Mouse (Mus musculus) kidney, adult 2 months (tissue): ENCODE results near the gene Slc17a7. TPM values are rescaled to one million over a fixed set of nuclear protein-coding genes. Genes with fewer than 3 reads are reported as not detected.

Experiments used
- DNase-seq: peaks from one replicate; pipeline ENCODE4 v3.0.0; 2021
- H3K27ac ChIP-seq: fragments of 200-500 bp; 2 replicates; pipeline ENCODE4 v1.5.1; 2012; ENCODE audit warnings: low read depth, low read length, control low read depth, inconsistent platforms; ENCODE audit not compliant: insufficient read depth
- H3K27me3 ChIP-seq: fragments of 200-500 bp; replicated peaks from 2 replicates; pipeline ENCODE4 v1.6.1; 2012; ENCODE audit warnings: mild to moderate bottlenecking, moderate library complexity, low read length, inconsistent platforms; ENCODE audit not compliant: control insufficient read depth, insufficient read depth
- H3K36me3 ChIP-seq: fragments of 200-500 bp; 2 replicates; pipeline ENCODE4 v1.6.1; 2012; ENCODE audit warnings: mild to moderate bottlenecking, moderate library complexity, low read length, inconsistent platforms; ENCODE audit not compliant: control insufficient read depth, insufficient read depth
- H3K4me1 ChIP-seq: fragments of 200-500 bp; 2 replicates; pipeline ENCODE4 v1.6.1; 2011; ENCODE audit warnings: low read length; ENCODE audit not compliant: control insufficient read depth, insufficient read depth
- H3K4me3 ChIP-seq: fragments of 200-500 bp; 2 replicates; pipeline ENCODE4 v1.5.1; 2011; ENCODE audit warnings: mild to moderate bottlenecking, low read depth, low read length, control low read depth; ENCODE audit not compliant: insufficient read depth
- CTCF ChIP-seq: fragments of 200-500 bp; conservative IDR thresholded peaks from 2 replicates; pipeline ENCODE4 v1.5.1; 2011; ENCODE audit warnings: low read depth, mild to moderate bottlenecking, control low read depth, low read length, moderate library complexity, mixed read lengths; ENCODE audit not compliant: insufficient read depth, insufficient read length
- POLR2A ChIP-seq: fragments of 200-500 bp; IDR thresholded peaks from one replicate; pipeline ENCODE4 v1.6.1; 2011; ENCODE audit warnings: low read depth, low read length, control low read depth
- WGBS: fragments of 180-500 bp; shearing (Covaris S2); methylation state at CpG from one replicate; pipeline ENCODE4 v1.1.7; 2018; 5-methylcytosine and 5-hydroxymethylcytosine counted together
- polyA plus RNA-seq: library from polyadenylated mRNA; depleted of rRNA; stranded (reverse); fragments of >200 nt; gene quantifications from 2 replicates; pipeline ENCODE4 v1.2.3, GENCODE M21; 2012

Slc17a7 gene
- polyA plus RNA-seq, 1 experiment, result not detected

- no peak for DNase-seq
- WGBS, result under 1% methylated on average over 6 of the region's 6 CpGs
Observed at GRCm38 (mm10) chr7:45127700-45128224, 36.0 kb upstream of the Slc17a7 start.

GRCm38 (mm10) chr7:45128624-45129246 is 35.0 kb upstream of the Slc17a7 start, which contains the start of gene Rpl13a:
Gene Rpl13a (minus strand): TSS chr7:45128761.
- Histone ChIP-seq H3K4me1 (peaks cover 15% of the 10 kb centered on the region; the same call in 1 of the 2 replicates), H3K4me3 (peak within 1 kb of the TSS; percentile 77), H3K36me3 (peaks cover 11% of the 10 kb centered on the region; the same call in 1 of the 2 replicates), H3K27me3 (no peaks in the 10 kb centered on the region), H3K27ac (peak within 1 kb of the TSS; percentile 79)
- peak; percentile 100 for DNase-seq
- WGBS, result under 1% methylated on average over 48 of the region's 48 CpGs
- TF ChIP-seq CTCF (peak; percentile 80), POLR2A (peak; percentile 89)

More at GRCm38 (mm10) chr7:45127700-45128224, 36.0 kb upstream of the Slc17a7 start:
- no peak overlapping the region for H3K27ac ChIP-seq
- no peaks in the 10 kb centered on the region for H3K27me3 ChIP-seq
- peaks cover 21% of the 10 kb centered on the region for H3K4me1 ChIP-seq
- H3K36me3 ChIP-seq, result peaks cover 11% of the 10 kb centered on the region; the same call in 1 of the 2 replicates
- TF ChIP-seq CTCF, result no peak
- TF ChIP-seq POLR2A, result no peak
- H3K4me3 ChIP-seq, result peak overlapping the region; percentile 77

DNA sequence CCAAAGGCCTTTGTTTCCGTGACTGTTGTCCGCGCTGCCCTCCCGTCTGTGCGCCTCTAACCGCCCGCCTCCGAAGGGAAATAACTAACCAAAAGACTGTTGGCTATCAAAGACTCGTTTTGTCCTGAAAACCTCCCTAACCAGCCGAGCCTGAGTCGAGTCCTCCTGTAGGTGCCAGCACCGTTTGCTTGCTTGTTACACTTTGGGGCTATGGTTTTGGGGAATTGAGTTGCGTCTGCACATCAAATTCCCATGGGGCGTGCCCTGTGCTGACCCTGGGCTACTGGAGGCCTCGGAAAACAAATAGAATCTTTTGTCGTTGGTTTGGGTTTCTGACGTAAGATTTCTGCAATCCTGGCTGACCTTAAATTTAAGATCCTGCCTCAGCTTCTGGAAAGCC is 34.4 kb upstream of the Slc17a7 start:
- Histone ChIP-seq H3K27ac (peak overlapping the region; percentile 79), H3K27me3 (no peaks in the 10 kb centered on the region), H3K4me1 (peaks cover 15% of the 10 kb centered on the region; the same call in 1 of the 2 replicates), H3K4me3 (peak overlapping the region; percentile 60), H3K36me3 (peaks cover 11% of the 10 kb centered on the region; the same call in 1 of the 2 replicates)
- WGBS, result 2% methylated on average over 17 of the region's 17 CpGs
- peak; percentile 65 for DNase-seq
- TF ChIP-seq POLR2A (no peak), CTCF (no peak)

DNA sequence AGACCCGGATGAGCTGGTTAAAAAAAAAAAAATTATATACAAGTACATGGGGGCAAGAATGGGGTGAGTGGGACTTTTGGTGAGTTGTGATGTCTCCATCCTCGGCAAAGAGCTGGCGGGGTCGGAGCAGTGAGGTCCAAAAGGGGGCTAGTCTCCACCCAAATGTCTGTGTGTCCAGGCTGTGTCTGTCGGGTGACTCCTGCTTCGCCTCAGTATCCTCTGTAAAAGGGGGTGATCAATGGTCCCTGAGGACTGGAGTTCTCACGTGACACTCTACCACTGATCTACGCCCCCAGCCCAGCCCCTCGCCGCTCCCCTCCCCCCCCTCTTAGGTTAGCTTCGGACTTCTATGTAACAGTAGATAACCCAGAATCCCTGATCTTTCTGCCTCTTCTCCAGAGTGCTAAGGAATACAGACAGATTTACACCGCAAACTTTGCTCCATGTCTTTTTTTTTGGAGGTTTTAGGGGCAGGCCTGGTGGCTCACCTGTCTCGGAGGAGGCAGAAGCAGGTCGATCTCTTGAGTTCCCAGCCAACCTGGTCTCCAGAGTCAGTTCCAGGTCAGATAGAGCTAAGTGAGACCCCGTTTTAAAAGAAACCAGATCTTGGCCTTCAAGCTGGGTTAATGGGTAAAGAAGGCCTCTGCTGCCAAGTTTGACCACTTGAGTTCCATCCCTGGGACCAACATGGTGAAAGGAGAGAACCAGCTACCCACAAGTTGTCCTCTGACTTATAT is 33.8 kb upstream of the Slc17a7 start:
- WGBS, result 70% methylated on average over 15 of the region's 15 CpGs
- H3K27ac ChIP-seq, result no peak overlapping the region
- H3K36me3 ChIP-seq, result peaks cover 11% of the 10 kb centered on the region; the same call in 1 of the 2 replicates
- peaks cover 11% of the 10 kb centered on the region; the same call in 1 of the 2 replicates for H3K4me1 ChIP-seq
- H3K4me3 ChIP-seq, result no peak overlapping the region
- no peak for TF ChIP-seq POLR2A
- TF ChIP-seq CTCF, result no peak
- no peak for DNase-seq
- no peaks in the 10 kb centered on the region for H3K27me3 ChIP-seq

GRCm38 (mm10) chr7:45131850-45132249 is 31.9 kb upstream of the Slc17a7 start:
- TF ChIP-seq POLR2A (no peak), CTCF (no peak)
- Histone ChIP-seq H3K27ac (no peak overlapping the region), H3K36me3 (peaks cover 3% of the 10 kb centered on the region; the same call in 1 of the 2 replicates), H3K27me3 (no peaks in the 10 kb centered on the region), H3K4me1 (peaks cover 10% of the 10 kb centered on the region; the same call in 1 of the 2 replicates), H3K4me3 (no peak overlapping the region)
- WGBS, result 93% methylated on average over 11 of the region's 11 CpGs
- DNase-seq, result no peak

DNA sequence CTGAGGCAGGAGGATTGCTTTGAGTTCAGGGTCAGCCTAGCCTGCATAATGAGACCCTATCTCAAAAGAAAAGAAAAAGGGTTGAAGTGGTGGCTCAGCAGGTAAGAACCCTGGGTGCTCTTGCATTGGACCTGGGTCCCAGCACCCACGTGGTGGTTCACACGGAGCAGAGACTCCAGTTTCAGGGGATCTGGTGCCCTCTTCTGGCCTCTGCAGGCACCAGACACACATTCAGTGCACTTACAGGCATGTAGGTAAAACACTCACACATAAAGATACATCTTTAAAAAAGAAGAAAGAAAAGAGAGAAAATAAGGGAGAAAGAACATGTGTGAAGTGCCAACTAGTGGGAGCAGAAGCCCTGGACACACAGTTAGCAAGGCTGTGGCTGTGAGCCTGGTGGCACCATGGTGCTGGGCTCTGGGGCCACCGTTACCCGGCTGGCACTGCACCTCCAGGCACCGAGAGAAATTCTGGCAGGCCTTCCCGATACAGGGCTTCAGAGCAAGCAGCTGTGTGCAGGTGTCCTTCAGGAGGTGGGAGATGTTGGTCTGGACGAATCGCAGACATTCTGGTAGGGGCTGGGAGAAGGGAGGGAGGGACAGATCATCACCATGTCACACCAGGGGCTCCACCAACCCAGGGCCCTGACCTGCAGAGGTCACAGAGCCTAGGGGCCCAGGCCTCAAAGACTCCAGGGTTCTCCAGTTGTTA is 30.1 kb upstream of the Slc17a7 start:
- DNase-seq, result no peak
- no peaks in the 10 kb centered on the region for H3K36me3 ChIP-seq
- TF ChIP-seq CTCF (peak; percentile 33; the same call in 1 of the 2 replicates), POLR2A (no peak)
- H3K4me3 ChIP-seq, result no peak overlapping the region
- no peak overlapping the region for H3K27ac ChIP-seq
- H3K27me3 ChIP-seq, result no peaks in the 10 kb centered on the region
- 86% methylated on average over 8 of the region's 8 CpGs for WGBS
- peaks cover 5% of the 10 kb centered on the region; the same call in 1 of the 2 replicates for H3K4me1 ChIP-seq

GRCm38 (mm10) chr7:45134544-45135026 is 29.2 kb upstream of the Slc17a7 start:
- H3K27me3 ChIP-seq, result no peaks in the 10 kb centered on the region
- no peak for DNase-seq
- no peaks in the 10 kb centered on the region for H3K36me3 ChIP-seq
- 22% methylated on average over 12 of the region's 12 CpGs for WGBS
- H3K27ac ChIP-seq, result no peak overlapping the region
- no peak overlapping the region for H3K4me3 ChIP-seq
- no peak for TF ChIP-seq POLR2A
- TF ChIP-seq CTCF, result no peak
- H3K4me1 ChIP-seq, result peaks cover 2% of the 10 kb centered on the region; the same call in 1 of the 2 replicates
